Mouse (Mus musculus) forebrain, postnatal 0 days (tissue): ENCODE data around the gene Haao. TPM values are rescaled to one million over a fixed set of nuclear protein-coding genes. Genes with fewer than 3 reads are reported as not detected.
A peak's percentile ranks its signal among the peaks of the same experiment; 100 is the strongest.

Source experiments
- ATAC-seq: fragments of 200-750 bp; cut with Nextera tagmentation; 2 replicates; pipeline ENCODE4 v1.8.0; 2017; ENCODE audit warnings: mild to moderate bottlenecking, moderate library complexity
- DNase-seq: peaks from one replicate; pipeline ENCODE4 v3.0.0-alpha.2; 2015
- H3K27ac ChIP-seq: fragments of 300-500 bp; sonication (generic); 2 replicates; pipeline ENCODE4 v1.5.1; 2014; ENCODE audit warnings: low read depth, mild to moderate bottlenecking, antibody characterized with exemption, low read length, moderate library complexity, mixed read lengths
- H3K27me3 ChIP-seq: fragments of 300-500 bp; sonication (generic); 2 replicates; pipeline ENCODE4 v1.6.1; 2014; ENCODE audit warnings: mild to moderate bottlenecking, low read length, mixed read lengths; ENCODE audit not compliant: insufficient read depth
- H3K36me3 ChIP-seq: fragments of 300-500 bp; sonication (generic); 2 replicates; pipeline ENCODE4 v1.6.1; 2014; ENCODE audit warnings: mild to moderate bottlenecking, moderate library complexity; ENCODE audit not compliant: insufficient read depth
- H3K4me1 ChIP-seq: fragments of 300-500 bp; sonication (generic); 2 replicates; pipeline ENCODE4 v1.6.1; 2014; ENCODE audit warnings: antibody characterized with exemption; ENCODE audit not compliant: insufficient read depth
- H3K4me2 ChIP-seq: fragments of 300-500 bp; sonication (generic); 2 replicates; pipeline ENCODE4 v1.6.1; 2014; ENCODE audit warnings: low read depth, mild to moderate bottlenecking, moderate library complexity
- H3K4me3 ChIP-seq: fragments of 300-500 bp; sonication (generic); 2 replicates; pipeline ENCODE4 v1.5.1; 2014; ENCODE audit warnings: low read depth, low read length, mixed read lengths
- H3K9ac ChIP-seq: fragments of 300-500 bp; sonication (generic); 2 replicates; pipeline ENCODE4 v1.6.1; 2014; ENCODE audit warnings: mild to moderate bottlenecking
- H3K9me3 ChIP-seq: fragments of 300-500 bp; sonication (generic); 2 replicates; pipeline ENCODE4 v1.6.1; 2016; ENCODE audit warnings: low read length
- CTCF ChIP-seq: sonication (generic); IDR thresholded peaks from 2 replicates; pipeline ENCODE4 v1.5.1; 2016; ENCODE audit warnings: antibody characterized with exemption, control low read depth, low read depth
- WGBS: fragments of 180-500 bp; shearing (Covaris S2); extraction: QIAGEN DNeasy Blood & Tissue Kit; methylation state at CpG from one replicate; pipeline ENCODE4 v1.1.7; 2014; 5-methylcytosine and 5-hydroxymethylcytosine counted together
- polyA plus RNA-seq: library from polyadenylated mRNA; unstranded; fragments of >200 nt; fragmentation: Nextera tagmentation; extraction: Ambion mirVana; gene quantifications from 2 replicates; pipeline ENCODE4 v1.2.1, GENCODE M21; 2015
- total RNA-seq: library from RNA; depleted of rRNA; stranded (reverse); fragments of >200 nt; gene quantifications from 2 replicates; pipeline ENCODE4 v1.2.3, GENCODE M21; 2014

Haao gene
- total and polyA plus RNA-seq, 2 experiments from 2014 or later = not detected

DNA sequence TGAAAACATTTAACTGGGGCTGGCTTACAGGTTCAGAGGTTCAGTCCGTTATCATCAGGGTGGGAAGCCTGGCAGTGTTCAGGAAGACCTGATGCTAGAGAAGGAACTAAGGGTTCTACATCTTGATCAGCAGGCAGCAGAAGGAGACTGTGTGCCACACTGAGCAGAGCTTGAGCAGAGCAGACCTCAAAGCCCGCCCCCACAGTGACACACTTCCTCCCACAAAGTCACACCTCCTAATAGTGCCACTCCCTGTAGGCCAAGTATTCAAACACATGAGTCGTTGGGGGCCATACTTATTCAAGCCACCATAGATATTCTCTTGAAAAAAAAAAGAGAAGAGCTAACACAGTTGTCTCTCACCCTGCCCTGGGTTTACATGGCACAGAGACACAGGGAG is 25.9 kb downstream of the Haao start:
- no peak overlapping the region for H3K27ac ChIP-seq
- H3K36me3 ChIP-seq = 0 out of 2 replicates have a peak, but pooled peaks cover 4% of the 10 kb centered on the region
- no peak overlapping the region for H3K4me2 ChIP-seq
- H3K27me3 ChIP-seq = no peaks in the 10 kb centered on the region
- H3K4me1 ChIP-seq = no peaks in the 10 kb centered on the region
- H3K4me3 ChIP-seq = no peak overlapping the region
- no peak for TF ChIP-seq CTCF
- H3K9ac ChIP-seq = no peak overlapping the region
- 99% methylated on average over 3 of the region's 3 CpGs for WGBS
- no peaks in the 10 kb centered on the region for H3K9me3 ChIP-seq
- ATAC-seq (no peak), DNase-seq (no peak)

DNA sequence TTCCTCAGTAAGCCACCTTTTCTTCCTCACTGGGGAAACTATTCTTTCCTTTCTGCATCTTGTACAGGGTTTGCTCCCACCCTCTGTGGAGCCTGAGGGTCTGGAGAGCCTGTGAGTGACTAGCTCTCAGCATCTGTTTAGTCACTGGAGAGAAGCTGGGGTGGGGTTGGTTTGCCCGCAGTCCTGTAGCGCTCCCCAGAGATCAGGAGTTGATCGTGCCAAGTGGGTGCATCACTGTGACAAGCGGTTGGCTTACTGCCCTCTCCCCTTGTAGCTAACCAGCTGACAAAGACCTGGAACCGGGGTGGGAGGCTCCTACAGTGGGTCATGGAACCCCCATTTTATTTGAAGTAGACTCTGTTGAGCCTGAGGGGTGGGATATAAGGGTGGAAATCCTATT is 27.1 kb downstream of the Haao start:
- H3K4me2 ChIP-seq = no peak overlapping the region
- 47% methylated on average over 5 of the region's 5 CpGs for WGBS
- DNase-seq (peak; percentile 55), ATAC-seq (peak; percentile 70)
- H3K4me3 ChIP-seq = no peak overlapping the region
- TF ChIP-seq CTCF = no peak
- H3K36me3 ChIP-seq = 0 out of 2 replicates have a peak, but pooled peaks cover 4% of the 10 kb centered on the region
- H3K9ac ChIP-seq = no peak overlapping the region
- peak overlapping the region; percentile 35; the same call in 1 of the 2 replicates for H3K27ac ChIP-seq
- H3K4me1 ChIP-seq = no peaks in the 10 kb centered on the region
- H3K9me3 ChIP-seq = no peaks in the 10 kb centered on the region
- no peaks in the 10 kb centered on the region for H3K27me3 ChIP-seq

DNA sequence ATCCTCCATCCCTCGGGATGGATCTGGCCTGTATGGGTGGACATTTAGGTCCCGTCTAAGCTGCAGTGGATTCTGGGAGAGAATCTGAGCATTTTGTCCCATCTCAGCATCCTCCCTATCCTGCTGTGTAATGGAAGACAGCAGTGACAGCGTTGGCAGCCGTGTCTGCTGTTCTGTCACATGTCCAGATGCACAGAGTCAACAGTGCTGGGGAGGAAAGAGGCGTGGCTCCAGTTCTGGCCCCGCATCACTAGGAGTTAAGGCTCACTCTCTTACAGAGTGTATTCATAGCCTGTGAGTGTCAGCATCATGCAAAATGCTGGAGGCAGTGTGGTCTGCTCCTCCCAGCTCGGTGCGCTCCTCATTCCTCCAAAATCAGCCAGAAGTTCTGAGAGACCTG is 28.3 kb downstream of the Haao start:
- ATAC-seq = no peak
- no peak for TF ChIP-seq CTCF
- no peaks in the 10 kb centered on the region for H3K9me3 ChIP-seq
- 0 out of 2 replicates have a peak, but pooled peaks cover 4% of the 10 kb centered on the region for H3K36me3 ChIP-seq
- H3K4me3 ChIP-seq = no peak overlapping the region
- DNase-seq = no peak
- H3K27ac ChIP-seq = no peak overlapping the region
- no peaks in the 10 kb centered on the region for H3K4me1 ChIP-seq
- no peak overlapping the region for H3K9ac ChIP-seq
- H3K4me2 ChIP-seq = no peak overlapping the region
- H3K27me3 ChIP-seq = no peaks in the 10 kb centered on the region
- 70% methylated on average over 8 of the region's 8 CpGs for WGBS

DNA sequence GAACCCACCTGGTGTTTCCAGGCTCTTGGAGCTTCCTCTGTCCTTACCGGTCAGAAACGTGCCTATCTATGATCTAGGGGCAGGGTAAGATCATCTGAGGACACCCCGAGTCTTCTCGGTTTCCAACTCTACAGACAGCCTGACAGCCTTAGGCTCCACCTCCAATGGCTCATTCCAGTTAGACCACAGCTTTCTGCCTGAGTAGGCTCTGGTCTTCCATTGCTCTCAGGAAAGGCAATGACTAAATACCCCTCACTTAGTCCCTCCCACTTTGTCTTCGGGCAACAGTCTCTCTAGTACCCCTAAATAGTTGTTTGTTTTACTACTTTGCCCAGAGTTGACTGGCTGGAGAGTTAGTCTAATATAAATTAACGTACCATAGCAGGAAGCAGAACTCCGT is 30.8 kb downstream of the Haao start:
- H3K36me3 ChIP-seq = 0 out of 2 replicates have a peak, but pooled peaks cover 8% of the 10 kb centered on the region
- H3K9me3 ChIP-seq = no peaks in the 10 kb centered on the region
- H3K4me2 ChIP-seq = no peak overlapping the region
- no peak overlapping the region for H3K4me3 ChIP-seq
- ATAC-seq (no peak), DNase-seq (no peak)
- H3K9ac ChIP-seq = no peak overlapping the region
- whole genome bisulfite sequencing = 83% methylated on average over 7 of the region's 7 CpGs
- TF ChIP-seq CTCF = no peak
- H3K27ac ChIP-seq = no peak overlapping the region
- H3K4me1 ChIP-seq = no peaks in the 10 kb centered on the region
- H3K27me3 ChIP-seq = no peaks in the 10 kb centered on the region

DNA sequence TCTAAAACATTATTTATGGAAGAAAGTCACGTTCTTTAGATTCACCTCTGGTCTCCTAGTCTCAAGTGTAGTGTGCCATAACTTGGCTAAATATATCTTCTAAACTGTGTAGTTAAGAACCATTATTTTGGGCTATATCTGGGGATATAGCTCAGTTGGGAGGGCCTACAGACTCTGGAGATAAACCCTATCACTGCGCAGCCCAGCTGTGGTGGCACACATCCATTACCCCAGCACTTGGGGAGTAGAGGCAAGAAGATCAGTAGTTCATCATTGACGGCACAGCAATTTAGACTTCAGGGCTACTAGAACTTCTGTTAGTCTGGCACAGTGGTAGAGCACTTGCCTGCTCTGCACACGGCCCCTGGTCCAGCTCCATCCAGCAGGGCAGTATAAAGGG is 34.7 kb downstream of the Haao start:
- Histone ChIP-seq H3K4me1 (no peaks in the 10 kb centered on the region), H3K4me2 (no peak overlapping the region), H3K9ac (no peak overlapping the region), H3K27ac (no peak overlapping the region), H3K36me3 (peaks cover 19% of the 10 kb centered on the region), H3K9me3 (no peaks in the 10 kb centered on the region), H3K27me3 (no peaks in the 10 kb centered on the region), H3K4me3 (no peak overlapping the region)
- TF ChIP-seq CTCF = no peak
- DNase-seq = no peak
- WGBS = 91% methylated on average over 4 of the region's 4 CpGs
- no peak for ATAC-seq

DNA sequence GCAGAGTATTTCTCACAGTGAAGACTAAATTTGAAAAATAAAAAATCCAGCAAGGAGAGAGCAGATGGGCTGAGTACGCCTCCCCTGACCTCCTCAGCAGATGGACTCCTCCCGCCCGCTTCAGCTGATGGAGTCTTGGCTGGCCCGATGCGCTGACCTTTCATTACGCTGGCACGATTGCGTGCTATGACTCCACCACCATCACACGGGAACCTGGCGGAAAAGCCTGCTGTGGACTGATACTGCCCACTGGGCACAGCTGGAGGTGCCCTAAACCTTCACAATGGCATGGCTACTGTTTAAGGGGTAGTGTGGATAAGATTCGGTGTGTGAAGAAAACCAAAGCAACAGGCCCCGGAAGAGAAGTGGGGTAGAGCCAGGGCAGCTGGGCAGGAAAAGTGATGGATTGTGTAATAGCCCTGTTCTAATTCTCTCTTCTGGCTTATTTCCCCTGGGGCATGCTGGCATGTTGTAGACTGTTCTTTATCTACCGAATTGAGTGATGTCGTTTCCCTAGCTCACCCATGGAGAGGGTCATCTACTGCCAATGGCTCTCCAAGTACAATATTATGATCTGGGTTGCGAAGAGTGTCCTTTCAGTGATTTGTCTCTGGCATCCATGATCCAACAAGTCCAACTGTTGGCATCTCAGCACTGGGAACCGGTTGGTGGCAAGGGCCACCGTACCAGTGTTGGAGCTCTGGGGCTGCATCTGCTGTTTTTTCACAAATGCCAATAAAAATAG is 35.4 kb downstream of the Haao start:
- ATAC-seq = peak; percentile 62

DNA sequence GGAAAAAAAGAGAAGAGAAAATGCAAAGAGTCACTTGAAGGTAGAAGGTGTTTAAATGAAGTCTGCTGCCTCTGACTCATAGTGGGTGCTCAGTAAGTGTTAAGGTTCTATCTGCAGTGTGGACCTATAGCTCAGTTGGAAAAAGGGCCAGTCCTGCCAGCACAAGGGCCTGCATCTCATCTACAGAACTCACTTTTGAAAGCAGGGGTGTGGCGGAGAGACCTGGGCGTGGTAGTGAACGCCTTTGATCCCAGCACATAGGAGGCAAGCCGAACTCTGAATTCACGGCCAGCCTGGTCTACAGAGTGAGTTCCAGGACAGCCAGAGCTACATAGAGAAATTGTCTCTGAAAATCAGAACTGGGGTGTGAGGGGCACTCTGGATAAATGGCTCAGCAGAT is 37.5 kb downstream of the Haao start:
- Histone ChIP-seq H3K4me2 (no peak overlapping the region), H3K4me1 (no peaks in the 10 kb centered on the region), H3K36me3 (peaks cover 22% of the 10 kb centered on the region), H3K9ac (no peak overlapping the region), H3K4me3 (no peak overlapping the region), H3K27ac (no peak overlapping the region), H3K9me3 (no peaks in the 10 kb centered on the region), H3K27me3 (no peaks in the 10 kb centered on the region)
- DNase-seq (no peak), ATAC-seq (no peak)
- no peak for TF ChIP-seq CTCF
- 92% methylated on average over 5 of the region's 5 CpGs for WGBS

More for the DNA sequence above, 35.4 kb downstream of the Haao start:
- no peaks in the 10 kb centered on the region for H3K4me1 ChIP-seq
- H3K4me2 ChIP-seq = no peak overlapping the region
- no peak overlapping the region for H3K9ac ChIP-seq
- H3K36me3 ChIP-seq = peaks cover 15% of the 10 kb centered on the region
- no peaks in the 10 kb centered on the region for H3K9me3 ChIP-seq
- H3K4me3 ChIP-seq = no peak overlapping the region
- no peak overlapping the region for H3K27ac ChIP-seq
- no peak for DNase-seq
- WGBS = 77% methylated on average over 17 of the region's 17 CpGs
- TF ChIP-seq CTCF = no peak
- no peaks in the 10 kb centered on the region for H3K27me3 ChIP-seq
